Mouse (Mus musculus) layer of hippocampus, adult 8-10 months (tissue): Measurements from ENCODE around the gene Cog1. TPM values are rescaled to one million over a fixed set of nuclear protein-coding genes. Genes with fewer than 3 reads are reported as not detected.

Experiments used
- DNase-seq, 2 experiments: peaks; one replicate each; pipeline ENCODE4 v3.0.0; 2022; ENCODE audit warnings: low spot score in 2 of 2
- total RNA-seq, 4 experiments: library from RNA; stranded (reverse); gene quantifications; 2 replicates each; pipeline ENCODE4 v1.2.4; 2022

Cog1 gene
- total RNA-seq, 4 experiments from 2014 or later: 48.6 to 61.6 (median 57.1) TPM

DNA sequence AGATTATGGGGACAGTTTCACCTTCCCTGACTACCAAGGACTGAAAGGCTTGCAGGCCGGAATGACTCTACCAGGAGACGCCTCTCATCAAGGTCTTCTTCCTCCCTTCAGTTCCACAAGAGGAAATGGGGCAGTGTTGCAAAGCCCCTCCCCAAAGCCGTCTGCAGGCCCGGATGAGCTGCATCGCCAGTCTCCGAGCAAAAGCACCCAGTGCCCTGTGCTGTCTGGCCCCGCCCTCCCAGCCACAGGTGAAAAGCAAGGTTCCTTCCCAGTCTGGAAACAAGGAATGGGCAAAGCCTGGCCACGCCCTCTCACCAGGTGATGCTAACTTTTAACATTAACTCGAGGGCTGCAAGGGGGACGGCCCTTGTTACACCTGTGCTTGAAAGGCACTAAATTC lies 17.7 kb downstream of the Cog1 start:
- DNase-seq: no peak

DNA sequence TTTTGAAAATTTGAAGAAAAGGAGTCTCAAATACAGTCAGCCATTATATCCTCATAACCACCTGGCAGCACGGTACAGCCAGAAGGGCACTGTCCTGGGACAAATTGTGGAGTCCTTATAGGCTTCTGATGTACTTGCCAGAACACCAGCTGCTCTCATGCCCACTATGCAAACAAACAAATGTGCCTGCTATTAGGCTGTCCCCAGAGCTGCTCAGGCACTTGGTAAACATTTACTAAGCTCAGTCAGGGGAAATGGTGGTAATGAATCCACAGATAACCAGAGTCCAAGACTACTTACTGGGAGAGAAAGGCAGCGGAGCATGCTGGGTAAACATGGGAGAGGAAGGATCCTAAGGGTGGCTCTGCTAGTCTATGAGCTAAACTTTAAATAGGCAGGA lies 18.2 kb downstream of the Cog1 start:
- no peak for DNase-seq

DNA sequence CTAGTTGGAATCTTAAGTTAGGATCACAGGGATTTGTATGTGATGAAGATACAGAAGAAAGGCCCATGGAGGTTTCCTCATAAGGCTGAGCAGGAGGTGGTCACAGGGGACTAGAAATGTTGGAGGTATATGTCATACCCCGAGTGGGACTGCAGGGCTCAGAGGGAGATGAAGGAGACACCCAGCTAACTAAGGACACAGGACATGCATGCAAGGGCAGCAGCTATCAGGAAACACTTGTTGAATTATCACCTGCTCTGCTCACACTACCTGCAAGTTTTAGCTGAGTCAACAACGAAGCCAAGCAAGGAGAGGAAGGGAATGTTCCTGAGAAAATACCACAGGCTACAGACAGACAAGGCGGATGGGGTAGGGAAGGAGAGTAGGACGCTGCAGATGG lies 18.7 kb downstream of the Cog1 start:
- DNase-seq: no peak

DNA sequence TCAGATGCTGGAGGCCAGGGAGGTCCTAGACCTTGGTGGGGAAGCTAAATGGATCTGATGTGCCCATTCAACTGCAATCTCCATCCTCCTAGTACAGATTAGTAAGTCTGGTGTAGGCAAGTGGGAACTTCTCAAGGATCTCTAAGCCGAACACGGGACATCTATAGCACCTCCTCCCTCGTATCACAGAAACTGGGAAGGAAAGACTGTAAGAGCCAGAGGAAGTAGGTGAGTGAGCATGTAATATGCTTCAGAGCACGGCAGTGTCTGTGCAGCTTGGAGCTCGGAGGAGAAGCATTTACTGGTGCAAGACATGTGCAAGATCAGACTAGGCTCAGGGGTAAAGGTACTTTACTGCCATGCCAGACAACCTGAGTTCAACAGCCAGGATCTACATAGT lies 19.9 kb downstream of the Cog1 start:
- no peak for DNase-seq

DNA sequence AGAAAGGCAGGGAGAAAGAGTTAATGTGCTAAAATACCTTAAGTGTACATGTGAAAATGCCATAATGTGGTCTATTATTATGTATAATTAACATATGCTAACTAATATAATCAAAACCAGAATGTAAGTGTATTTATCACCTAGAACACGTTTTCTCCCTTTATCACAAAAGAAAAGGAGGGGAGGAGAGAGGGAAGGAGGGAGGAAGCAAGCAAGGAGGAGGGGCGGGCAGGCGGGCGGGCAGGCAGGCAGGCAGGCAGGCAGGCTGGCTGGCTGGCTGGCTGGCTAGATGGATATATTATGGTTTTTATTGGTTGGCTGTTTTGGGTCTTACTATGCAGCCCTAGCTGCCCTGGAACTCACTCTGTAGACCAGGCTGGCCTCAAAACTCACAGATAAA lies 20.7 kb downstream of the Cog1 start:
- DNase-seq: no peak

DNA sequence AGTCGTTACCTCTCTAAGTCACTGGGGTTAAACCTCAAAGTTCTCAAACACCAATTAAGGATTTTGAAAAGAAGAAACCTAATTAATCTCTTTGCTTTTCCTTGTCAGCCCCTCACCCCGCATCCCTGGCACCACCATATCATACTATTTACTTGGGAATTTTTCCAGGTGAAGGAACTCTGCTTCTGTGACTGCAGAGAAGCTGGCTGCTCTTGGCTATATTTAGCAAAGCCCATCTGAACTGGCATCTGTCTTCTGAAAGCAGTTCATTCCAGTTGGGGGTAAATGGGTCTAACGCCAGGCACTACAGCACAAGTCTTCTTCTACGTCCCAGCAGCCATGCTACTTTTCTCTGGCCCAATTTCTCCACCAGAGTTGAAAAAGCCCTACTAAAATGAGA lies 24.6 kb downstream of the Cog1 start:
- DNase-seq: no peak

DNA sequence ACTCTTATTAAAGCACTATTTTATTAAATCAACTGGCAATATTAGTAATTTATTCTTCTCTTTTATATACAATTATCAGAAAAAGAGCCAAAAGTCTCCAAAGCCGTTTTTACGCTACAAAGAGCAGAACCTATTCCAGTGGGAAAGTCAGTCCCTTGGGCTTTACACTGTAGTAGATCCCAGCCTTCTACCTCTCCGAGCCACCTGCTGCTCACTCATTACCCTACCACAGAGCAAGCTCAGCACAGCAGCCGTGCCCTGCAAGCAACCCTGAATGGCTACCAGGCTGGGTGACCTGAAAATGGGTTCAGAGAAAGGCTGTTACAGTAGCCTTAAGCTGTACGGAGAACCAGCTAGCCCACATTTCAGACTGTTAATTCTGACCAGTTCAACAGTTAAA lies 25.6 kb downstream of the Cog1 start:
- DNase-seq: no peak

DNA sequence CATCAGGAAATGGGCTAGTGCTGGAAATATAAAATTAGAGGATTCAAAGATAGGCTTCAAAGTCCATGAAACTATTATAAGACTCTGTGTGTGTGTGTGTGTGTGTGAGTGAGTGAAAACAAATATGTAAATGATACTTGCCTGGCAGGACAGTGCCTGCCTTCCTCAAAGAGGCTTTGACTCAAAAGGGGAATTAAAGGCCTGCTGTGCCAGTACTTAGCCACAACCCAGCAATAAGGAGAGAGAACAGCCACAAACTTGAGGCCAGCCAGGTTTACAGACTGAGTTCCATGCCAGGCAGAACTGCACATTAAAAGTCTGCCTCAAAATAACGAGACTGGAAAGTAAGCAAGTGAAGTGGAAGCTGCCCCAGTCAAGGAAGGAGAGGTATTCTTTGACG lies 27.9 kb downstream of the Cog1 start:
- no peak for DNase-seq

DNA sequence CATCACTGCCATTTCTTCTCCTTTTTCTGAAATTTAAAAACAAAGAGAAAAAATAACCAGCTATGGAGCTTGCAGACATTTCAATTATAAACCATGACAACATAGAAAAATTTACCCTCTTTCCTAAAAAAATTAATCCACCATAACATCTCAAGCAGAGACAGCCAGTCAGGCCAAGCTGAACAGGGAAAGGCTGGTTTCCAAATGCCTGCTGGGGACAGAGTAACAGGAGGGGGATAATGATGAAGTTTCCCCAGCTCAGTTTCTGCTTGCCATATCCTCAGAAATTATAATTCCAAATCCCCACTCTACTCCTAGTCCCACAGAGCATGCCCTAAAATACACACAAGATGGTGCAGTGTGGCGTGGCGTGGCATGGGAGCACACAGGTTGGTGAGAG lies 28.4 kb downstream of the Cog1 start:
- DNase-seq: no peak

DNA sequence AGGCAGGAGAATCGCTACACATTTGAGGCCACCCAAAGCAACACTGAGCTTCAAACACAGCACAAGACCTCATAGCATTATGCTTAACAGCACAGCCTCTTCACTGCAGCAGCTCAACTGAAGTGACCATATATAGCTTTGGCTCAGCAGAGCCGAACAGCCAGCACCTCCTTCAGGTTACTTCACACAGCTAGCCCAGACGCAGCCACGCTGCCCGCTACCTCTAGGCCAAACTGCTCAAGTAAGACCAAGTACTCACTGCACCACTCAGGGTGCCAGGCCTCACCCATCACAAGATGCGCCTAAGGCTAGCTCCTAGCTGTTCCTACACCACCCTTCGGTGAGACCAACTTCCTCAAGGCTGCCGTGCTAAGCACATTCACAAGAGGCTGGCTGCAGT lies 29.4 kb downstream of the Cog1 start:
- DNase-seq: no peak

DNA sequence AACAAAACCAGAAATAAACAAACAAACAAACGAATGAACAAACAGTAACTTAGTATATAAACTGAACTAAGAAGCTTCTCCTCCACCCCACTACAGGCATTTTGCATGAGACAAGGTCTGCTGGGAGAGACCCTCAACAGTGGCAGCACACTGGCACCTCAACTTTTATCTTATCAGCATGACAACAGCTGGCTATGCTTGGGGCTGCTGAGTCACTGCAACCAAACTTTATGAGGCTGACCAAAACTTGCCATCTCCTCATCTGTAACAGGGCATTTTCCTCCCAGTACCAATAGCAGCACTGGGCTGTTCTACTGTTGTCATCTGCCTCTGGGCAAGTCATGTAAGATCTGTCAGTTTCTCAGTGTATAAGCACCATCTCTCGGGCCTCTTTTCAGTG lies 32.0 kb downstream of the Cog1 start:
- no peak for DNase-seq

DNA sequence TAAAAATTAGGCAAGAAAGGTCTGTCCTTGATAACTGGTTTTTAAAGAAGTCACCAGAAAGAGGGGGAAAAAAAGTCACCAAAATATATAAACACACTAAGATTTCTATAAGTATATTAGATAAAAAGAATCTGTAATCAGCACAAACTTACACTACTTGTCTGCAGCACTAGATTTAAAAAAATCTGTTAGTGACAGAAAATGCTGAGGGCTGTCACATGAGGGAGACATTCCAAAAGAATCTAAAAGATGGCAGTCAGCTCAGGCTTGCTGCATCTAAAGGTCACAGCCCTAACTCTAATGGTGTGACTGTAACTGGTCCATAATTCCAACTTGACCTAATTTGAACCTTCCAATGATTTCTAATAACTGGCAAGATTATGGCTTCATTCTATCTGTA lies 33.0 kb downstream of the Cog1 start:
- no peak for DNase-seq

DNA sequence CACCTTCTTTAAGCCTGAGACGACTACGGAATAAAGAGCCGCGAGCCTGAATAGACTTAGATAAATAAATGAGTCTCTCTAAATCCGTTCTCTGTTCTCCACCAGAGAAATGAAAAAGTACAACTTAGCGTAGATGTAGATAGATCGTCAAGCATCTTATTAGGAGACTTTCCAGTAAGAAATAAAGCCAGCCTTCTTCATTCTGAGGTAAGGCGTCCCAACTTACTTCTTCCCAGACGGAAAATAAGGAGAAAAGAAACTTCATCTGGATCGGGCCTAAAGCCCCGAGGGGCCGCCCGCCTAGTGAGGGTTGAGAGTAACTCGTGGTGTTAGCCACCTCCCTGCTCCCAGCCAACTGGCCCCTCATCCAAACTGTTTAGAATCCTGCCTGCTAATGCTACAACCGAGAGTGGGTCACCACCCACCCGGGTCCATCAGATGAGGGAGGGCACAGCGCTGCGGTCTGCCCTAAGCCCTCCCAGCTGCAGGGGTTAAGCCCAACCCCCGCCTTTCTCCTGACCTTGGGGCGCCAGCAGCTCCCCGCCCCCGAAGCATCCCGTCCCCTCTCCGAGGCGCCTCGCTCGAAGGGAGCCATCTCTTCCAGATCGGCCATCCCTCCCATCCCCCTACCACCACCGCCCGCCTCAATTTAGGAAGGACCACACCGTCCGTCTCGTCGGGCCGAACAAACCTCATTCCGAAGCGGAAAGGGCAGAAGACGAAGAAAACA lies 34.1 kb downstream of the Cog1 start:
- DNase-seq: no peak

DNA sequence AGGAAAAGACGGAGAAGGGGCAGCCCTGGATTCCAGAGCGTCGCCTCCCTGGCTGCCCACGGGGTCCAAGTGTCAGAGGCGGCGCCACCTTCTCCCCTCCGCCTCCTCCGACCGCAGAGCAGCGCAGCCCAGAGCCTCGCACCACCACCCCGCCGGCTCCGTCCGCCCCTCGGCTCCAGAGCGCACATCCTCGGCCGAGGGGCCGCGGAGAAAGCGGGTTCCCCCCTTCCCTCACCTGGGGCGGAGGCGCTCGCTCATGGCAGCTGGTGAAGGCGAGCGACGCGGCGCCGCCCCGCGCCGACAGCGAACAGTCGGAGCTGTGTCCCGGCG lies 34.6 kb downstream of the Cog1 start:
- no peak for DNase-seq

DNA sequence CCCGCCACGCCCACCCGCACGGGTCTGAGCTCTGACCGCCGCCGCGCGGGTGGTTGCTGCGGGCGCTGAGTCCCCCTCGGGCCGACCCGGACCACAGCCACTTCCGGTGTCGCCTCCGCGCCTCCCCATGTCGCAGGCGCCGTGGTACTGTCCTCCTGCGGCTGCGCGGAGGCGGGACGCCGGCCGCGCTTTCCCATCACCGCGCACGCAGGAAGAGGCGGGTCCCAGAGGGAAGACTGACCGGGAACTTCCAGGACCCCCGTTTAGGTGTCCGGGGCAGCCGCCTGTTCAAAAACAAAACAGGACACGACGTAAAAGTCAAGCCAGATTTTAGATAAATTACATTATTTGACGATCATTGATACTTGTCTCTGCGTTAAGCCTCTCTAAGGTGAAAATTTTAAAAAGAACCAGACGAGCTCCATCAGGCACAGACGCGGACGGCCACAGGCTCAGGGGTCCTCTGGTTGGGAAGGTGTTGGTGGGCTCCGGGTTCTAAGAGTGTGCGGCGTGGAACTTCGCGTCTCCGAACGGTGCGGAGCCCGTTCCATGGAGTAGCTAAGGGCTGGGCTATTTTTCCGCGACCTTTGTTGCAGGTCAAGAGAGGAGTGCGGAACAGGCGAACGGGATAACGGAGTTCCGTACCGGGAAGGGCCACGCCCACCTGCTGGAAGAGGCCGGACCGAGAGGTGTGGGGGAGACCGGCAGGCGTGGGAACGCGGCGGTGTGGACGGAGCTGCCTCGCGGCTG lies 35.2 kb downstream of the Cog1 start, which contains the start of the genes Fam104a and D11Wsu47e:
Gene Fam104a (minus strand): TSS at position 199 of the 750 bp plus-strand sequence.
Gene D11Wsu47e (plus strand): TSS at position 456 of the 750 bp plus-strand sequence.
- peak; percentile 93 to 94 for DNase-seq

DNA sequence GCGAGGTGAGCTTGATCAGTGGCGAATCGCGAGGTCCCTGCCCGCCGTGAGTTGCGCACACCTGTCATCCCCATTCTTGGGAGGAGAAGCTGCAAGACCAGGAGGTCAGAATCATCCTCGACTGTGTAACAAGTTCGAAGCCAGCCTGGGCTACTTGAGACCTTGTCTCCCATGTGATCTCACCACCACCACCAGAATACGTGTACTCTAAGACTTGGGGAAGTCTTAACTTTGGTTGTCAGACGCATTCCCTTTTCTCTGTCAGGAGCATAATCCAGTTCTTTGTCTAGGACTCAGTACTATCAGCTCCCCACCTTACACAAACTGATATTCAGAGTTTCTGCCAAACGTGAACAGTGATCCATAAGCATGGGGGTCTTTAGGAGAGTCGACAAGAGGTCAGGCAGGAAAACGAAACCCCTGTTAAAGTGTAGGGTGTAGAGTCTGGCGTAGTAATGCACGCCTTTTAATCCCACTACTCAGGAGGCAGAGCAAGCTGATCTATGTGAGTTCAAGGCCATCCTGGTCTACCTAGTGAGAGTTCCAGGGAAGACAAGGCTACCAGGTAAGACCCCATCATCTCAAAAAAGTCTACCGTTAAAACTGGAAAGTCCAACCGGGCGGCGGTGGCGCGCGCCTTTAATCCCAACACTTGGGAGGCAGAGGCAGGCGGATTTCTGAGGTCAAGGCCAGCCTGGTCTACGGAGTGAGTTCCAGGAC lies 35.9 kb downstream of the Cog1 start:
- no peak for DNase-seq

DNA sequence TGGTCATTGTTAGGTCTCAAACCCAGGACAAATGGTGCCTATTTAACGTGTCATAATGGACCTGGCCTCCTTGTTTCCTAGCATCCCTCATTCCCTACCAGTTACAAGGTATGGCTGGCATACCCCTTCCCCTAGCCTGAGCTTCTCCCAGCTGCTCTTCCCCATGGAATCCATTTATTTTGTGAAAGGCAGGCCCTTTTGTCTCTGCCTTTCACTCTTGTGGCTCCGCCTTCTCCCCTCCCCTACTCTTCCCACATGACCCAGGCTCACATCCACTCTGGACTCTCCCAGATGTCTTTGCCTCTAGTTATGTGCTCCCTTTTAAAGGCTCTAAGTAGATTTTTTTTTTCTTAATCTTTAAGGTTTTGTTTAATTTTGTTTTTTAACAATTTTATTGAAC lies 38.1 kb downstream of the Cog1 start:
- DNase-seq: no peak

DNA sequence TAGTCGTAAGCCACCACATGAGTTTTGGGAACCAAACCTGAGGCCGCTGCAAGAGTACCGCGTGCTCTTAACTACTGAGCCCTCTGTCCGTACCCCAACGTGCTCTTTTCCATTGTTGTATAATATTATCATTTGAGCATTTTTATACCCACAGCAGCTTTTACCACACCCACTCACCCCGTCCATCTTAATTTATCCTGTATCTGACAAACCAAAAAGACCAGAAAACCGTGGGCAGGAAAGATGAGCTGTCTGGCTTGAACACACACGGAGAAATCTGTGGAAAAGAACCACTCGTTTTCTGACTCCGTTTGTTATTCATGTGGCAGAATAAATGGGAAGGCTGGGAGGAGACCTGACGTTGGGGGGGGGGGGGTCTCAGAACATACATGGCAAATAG lies 41.5 kb downstream of the Cog1 start:
- no peak for DNase-seq

DNA sequence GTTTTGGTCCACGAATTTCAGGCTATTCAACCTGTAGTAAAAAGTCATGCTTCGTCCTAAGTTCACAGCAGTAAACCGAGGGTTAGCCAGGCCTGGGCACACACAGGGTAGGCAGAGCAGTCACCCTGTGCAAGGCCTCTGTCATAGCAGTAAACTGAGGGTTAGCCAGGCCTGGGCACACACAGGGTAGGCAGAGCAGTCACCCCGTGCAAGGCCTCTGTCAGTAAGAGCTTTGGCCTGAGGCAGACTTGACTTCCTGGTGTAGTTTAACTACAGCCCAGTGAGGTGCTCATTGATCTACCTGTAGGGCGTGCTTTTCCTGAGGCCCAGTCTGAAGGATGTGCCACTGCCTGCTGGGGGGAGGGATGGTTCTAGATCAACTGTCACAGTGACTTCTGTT lies 42.3 kb downstream of the Cog1 start:
- DNase-seq: no peak

DNA sequence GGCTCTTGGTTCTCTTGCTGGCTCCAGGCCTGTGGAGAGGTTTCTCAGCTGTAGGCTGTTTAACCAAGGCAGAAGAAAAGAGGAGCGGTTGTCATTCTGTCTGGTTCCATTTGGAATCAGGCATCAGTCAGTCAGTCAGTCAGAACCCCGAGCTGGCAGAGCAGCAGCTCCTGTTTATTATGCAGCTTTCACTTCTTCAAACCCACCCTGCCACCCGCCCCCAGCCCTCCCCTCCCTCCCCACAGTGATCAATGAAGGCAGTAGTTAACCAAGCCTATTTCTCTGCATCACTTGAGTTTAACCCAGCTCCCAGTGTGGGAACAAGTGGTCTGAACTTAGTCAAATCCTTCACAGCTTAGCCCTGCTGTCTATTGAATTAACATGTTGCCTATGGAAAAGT lies 42.9 kb downstream of the Cog1 start:
- DNase-seq: no peak

DNA sequence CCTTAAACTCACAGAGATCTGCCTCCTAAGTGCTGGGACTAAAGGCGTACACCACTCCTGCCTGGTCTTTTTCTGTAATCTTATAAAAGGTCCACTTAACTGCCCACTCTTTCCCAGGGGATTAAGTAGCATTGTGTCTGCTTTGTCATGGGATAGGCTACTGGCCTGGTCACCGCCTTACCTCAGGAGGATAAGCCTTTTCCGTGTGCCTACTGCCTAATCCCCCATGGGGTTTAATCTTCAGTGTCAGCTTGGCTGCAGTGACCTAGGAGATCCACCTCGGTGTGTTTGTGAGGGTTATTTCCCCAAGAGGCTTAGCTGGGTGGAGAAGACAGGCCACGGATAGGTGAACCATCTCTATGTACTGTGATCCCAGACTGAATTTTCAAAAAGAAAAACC lies 48.6 kb downstream of the Cog1 start:
- DNase-seq: no peak

DNA sequence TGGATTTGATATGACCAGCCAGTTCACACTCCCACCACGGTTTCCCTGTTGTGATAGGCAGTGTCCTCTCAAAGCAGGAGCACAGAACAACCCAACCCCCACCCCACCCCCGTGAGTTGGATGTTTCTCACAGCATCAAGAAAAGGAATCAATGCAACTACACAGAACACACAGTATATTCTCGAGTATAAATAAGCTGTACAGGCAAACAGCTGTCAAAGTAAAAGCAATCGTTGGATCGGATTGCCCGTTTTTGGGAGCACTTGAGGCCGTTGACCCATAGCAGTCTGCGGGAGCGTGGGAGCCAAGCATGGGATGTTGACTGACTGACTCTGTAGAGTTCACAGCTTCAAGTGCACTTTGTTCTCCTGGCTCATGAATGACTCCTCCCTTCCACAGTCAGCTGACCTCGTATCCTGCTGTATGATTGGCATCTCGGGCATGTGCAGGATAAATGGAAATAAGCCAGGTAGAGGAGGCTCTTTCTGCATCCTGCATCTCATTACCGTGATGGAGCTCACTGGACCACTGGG lies 49.1 kb downstream of the Cog1 start:
- DNase-seq: no peak
